Mouse (Mus musculus): ENCODE measurements around the gene D130043K22Rik.

DNA sequence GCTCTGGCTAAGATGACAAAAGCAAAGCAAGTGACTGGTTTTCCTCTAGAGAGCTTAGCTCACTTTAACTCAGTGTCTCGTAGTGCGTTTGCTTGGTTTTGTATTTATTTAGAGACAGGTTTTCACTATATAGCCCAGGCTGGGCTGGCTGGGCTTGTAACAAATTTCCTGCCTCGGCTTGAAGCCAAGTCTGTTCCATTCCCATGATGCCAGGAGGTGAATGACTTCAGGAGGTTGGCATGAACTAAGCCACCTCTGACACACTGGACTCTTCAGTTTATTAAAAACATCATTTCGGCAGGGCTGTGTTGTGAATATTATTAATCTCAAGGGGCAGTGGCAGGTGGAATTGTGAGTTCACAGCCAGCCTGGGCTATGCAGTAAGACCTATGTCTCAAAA is 19.3 kb upstream of the D130043K22Rik start:
- TF ChIP-seq CTCF (IDR thresholded peaks at IDR 0.05; ENCODE audit: low read depth) (no peak), EP300 (IDR thresholded peaks at IDR 0.05; ENCODE audit: low read depth) (no peak)

Measured in liver, embryonic 14.5 days (tissue).